Mouse (Mus musculus) testis, adult 2 months (tissue): ENCODE results near the gene Uba5.

ENCODE experiments used
- CTCF ChIP-seq: fragments of 200-500 bp; IDR thresholded peaks from 2 replicates; pipeline ENCODE4 v1.5.1; 2012; ENCODE audit warnings: low read depth, mild to moderate bottlenecking, inconsistent platforms, low read length, moderate library complexity; ENCODE audit not compliant: control insufficient read depth, insufficient read depth, insufficient replicate concordance
- POLR2A ChIP-seq: fragments of 200-500 bp; IDR thresholded peaks from 2 replicates; pipeline ENCODE4 v1.6.1; 2012; ENCODE audit warnings: low read depth, mild to moderate bottlenecking, inconsistent platforms, low read length, moderate library complexity; ENCODE audit not compliant: control insufficient read depth

- TF ChIP-seq POLR2A (no peak), CTCF (no peak)
Observed at GRCm38 (mm10) chr9:104027186-104027585, 35.7 kb downstream of the Uba5 start.
